Mouse (Mus musculus): ENCODE measurements around the gene Rsbn1l. TPM values are rescaled to one million over a fixed set of nuclear protein-coding genes. Genes with fewer than 3 reads are reported as not detected.
A peak's percentile ranks its signal among the peaks of the same experiment; 100 is the strongest.
"Not testable (repeated sequence)": the region's sequence is repeated elsewhere in the genome, so short reads cannot be mapped to it uniquely, and the experiment has no call there.

Rsbn1l gene
- polyA plus RNA-seq, 1 experiment from 2014 or later: 7.1 TPM

DNA sequence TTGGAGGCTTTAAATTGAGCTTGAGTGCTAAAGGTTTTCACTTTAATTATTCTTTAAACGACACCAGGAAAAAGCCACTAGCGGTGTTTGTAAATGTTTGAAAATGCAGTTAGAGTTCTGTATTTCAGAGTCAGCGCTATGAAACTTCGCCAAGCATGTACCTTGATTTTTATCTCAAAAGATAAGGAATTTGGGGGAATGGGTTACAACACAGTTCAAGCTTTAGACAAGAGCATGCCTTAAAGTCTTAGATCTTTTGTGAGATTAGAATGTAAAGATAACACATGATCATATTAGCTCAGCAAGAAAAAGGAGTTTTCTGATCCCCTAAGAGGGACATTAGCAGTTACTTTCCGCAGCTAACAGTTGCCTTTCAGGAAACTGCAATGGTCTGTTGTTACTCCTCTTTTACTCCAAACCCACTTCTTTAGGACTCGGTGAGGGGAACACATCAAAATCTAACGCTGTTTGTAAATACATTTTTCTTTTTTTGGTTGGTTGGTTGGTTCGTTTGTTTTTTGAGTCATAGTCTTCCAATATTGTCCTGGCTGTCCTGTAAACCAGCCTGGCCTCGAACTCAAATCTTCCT lies 3.8 kb downstream of the Rsbn1l start:
- WGBS: 16% methylated on average over 9 of the region's 9 CpGs

DNA sequence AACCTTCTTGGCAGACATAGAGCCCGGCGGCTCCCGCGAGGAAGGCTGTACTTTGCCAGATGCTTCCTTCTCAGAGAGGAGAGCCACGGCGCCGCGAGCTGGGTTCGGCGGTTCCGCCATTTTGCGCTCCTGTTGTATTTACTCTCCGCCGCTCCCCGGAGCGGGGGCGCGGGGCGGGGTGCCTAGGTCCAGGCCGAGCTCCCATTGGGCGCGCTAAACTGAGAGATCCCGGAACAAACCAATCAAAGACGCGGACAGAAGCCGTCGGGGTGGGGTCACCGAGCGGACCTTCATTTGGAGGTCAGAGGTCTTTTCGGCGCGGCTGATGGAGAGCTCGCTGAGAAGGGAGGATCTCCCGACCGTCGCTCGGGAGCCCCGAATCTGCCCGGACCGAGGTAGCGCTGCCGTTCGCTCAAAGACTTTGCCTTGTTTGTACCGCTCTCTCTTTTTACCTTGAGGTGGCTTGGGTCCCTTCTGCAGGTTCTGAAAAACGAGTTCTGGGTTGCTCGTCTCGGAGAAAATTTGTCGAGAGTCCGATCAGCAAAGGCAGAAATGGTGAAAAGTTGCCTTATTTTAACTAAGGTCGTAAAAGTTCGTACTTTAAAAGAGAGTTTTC lies 4.4 kb downstream of the Rsbn1l start:
- WGBS: under 1% methylated on average over 51 of the region's 51 CpGs
- Histone ChIP-seq H3K36me3 (ENCODE audit: control insufficient read depth, insufficient read depth) (peaks cover 10% of the 10 kb centered on the region), H3K4me2 (ENCODE audit: low read depth, low read length) (peak overlapping the region; percentile 77), H3K9ac (ENCODE audit: low read length) (peak overlapping the region; percentile 90), H3K4me1 (ENCODE audit: control insufficient read depth, insufficient read depth, low read length) (peaks cover 35% of the 10 kb centered on the region), H3K27me3 (ENCODE audit: control insufficient read depth, insufficient read depth, low read length) (no peaks in the 10 kb centered on the region), H3K27ac (ENCODE audit: low read length) (peak overlapping the region; percentile 96), H3K4me3 (ENCODE audit: low read length) (peak overlapping the region; percentile 86), H3K9me3 (replicated peaks; ENCODE audit: control insufficient read depth, low read length) (peaks cover 4% of the 10 kb centered on the region; the same call in 1 of the 2 replicates)
- ATAC-seq (replicated peaks; ENCODE audit: extremely low read depth, insufficient read depth, low FRiP score): peak; percentile 99

More for the DNA sequence above, 3.8 kb downstream of the Rsbn1l start:
- Histone ChIP-seq H3K27me3 (ENCODE audit: control insufficient read depth, insufficient read depth, low read length) (no peaks in the 10 kb centered on the region), H3K9me3 (replicated peaks; ENCODE audit: control insufficient read depth, low read length) (peaks cover 7% of the 10 kb centered on the region; the same call in 1 of the 2 replicates), H3K27ac (ENCODE audit: low read length) (peak overlapping the region; percentile 96), H3K9ac (ENCODE audit: low read length) (peak overlapping the region; percentile 87), H3K4me2 (ENCODE audit: low read depth, low read length) (peak overlapping the region; percentile 77), H3K4me3 (ENCODE audit: low read length) (peak overlapping the region; percentile 86), H3K36me3 (ENCODE audit: control insufficient read depth, insufficient read depth) (peaks cover 14% of the 10 kb centered on the region), H3K4me1 (ENCODE audit: control insufficient read depth, insufficient read depth, low read length) (peaks cover 30% of the 10 kb centered on the region)
- ATAC-seq (replicated peaks; ENCODE audit: extremely low read depth, insufficient read depth, low FRiP score): no peak

DNA sequence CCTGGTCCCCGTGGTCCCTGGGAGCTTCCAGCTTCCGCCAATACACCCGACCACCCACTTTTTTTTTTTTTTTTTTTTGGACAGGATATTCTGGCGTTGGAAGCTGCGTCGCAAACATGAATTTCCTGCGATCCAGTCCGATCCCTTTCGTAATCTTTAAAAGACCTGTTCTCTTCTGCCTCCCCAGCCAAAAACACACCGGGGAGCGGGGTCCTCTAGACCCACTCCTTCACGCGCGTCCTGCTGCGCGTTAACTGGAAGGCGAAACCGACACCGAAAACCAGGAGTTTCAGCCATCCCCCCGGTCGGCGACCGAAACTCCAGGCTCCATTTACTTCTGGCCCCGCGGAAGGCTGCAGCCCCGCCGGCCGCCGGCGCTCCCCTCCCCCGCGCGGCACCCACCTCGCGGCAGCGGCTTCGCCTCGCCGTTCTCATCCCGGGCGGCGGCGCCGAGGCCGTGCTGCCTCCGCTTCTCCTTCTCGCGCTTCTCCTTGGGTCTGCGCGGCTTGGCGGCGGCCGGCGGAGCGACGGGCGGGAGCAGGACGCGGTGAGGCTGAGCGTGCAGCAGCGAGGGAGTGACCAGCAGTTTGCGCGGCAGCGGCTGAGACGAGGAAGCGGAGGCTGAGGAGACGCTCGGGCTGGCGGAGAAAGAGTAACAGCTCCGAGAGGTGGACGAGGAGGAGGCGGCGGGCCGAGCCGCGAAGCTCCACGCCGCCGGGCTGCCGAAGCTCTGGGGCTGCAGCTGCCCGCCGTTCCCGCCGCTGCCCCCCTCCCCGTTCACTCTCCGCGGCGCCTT lies 5.1 kb downstream of the Rsbn1l start:
- Histone ChIP-seq H3K9me3 (replicated peaks; ENCODE audit: control insufficient read depth, low read length) (no peaks in the 10 kb centered on the region), H3K4me1 (ENCODE audit: control insufficient read depth, insufficient read depth, low read length) (peaks cover 36% of the 10 kb centered on the region), H3K9ac (ENCODE audit: low read length) (peak overlapping the region; percentile 90), H3K4me2 (ENCODE audit: low read depth, low read length) (peak overlapping the region; percentile 65), H3K27me3 (ENCODE audit: control insufficient read depth, insufficient read depth, low read length) (no peaks in the 10 kb centered on the region), H3K4me3 (ENCODE audit: low read length) (peak overlapping the region; percentile 86), H3K27ac (ENCODE audit: low read length) (peak overlapping the region; percentile 96), H3K36me3 (ENCODE audit: control insufficient read depth, insufficient read depth) (peaks cover 3% of the 10 kb centered on the region; the same call in 1 of the 2 replicates)
- WGBS: under 1% methylated on average over 87 of the region's 88 CpGs
- ATAC-seq (replicated peaks; ENCODE audit: extremely low read depth, insufficient read depth, low FRiP score): peak; percentile 59

DNA sequence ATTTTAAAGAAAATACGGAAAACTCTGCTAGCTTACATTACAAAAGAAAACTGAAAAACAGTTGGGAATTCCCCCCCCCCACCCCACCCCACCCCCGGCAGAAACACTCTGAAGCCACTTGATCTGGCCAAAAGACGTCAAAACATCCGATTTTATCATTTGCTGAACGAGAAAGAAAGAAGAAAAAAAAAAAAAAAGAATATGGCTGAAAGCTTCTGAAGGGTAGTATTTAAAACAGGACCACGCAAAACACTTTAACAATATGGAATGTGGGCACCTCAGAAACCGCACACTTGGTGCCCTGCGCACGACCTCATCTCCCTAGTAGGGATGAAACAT lies 5.7 kb downstream of the Rsbn1l start:
- Histone ChIP-seq H3K4me1 (ENCODE audit: control insufficient read depth, insufficient read depth, low read length) (peaks cover 39% of the 10 kb centered on the region), H3K27ac (ENCODE audit: low read length) (peak overlapping the region; percentile 96), H3K36me3 (ENCODE audit: control insufficient read depth, insufficient read depth) (peaks cover 3% of the 10 kb centered on the region; the same call in 1 of the 2 replicates), H3K27me3 (ENCODE audit: control insufficient read depth, insufficient read depth, low read length) (no peaks in the 10 kb centered on the region), H3K9me3 (replicated peaks; ENCODE audit: control insufficient read depth, low read length) (no peaks in the 10 kb centered on the region), H3K4me2 (ENCODE audit: low read depth, low read length) (peak overlapping the region; percentile 65), H3K9ac (ENCODE audit: low read length) (peak overlapping the region; percentile 90), H3K4me3 (ENCODE audit: low read length) (peak overlapping the region; percentile 86)
- 1% methylated on average over 9 of the region's 9 CpGs for WGBS
- no peak for ATAC-seq (replicated peaks; ENCODE audit: extremely low read depth, insufficient read depth, low FRiP score)

DNA sequence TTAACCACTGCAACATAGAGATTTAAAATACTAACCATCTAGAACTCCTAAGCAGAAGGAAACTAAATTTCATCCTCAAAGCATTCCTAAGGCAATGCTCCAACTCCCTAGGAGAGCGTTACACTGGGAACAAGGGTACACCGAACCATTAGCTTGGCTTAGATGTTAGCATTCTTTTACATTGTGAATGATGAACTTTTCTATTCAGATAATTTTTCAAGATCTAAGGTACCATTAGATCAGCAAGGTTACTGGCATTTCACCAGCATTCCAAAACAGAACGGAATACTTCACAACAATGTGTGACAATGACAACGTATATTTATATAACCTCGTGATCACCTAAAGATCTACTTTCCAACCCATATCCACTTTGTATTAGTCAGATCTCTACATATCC lies 6.1 kb downstream of the Rsbn1l start:
- peak overlapping the region; percentile 96; the same call in 1 of the 2 replicates for H3K27ac ChIP-seq (ENCODE audit: low read length)
- no peaks in the 10 kb centered on the region for H3K27me3 ChIP-seq (ENCODE audit: control insufficient read depth, insufficient read depth, low read length)
- H3K4me3 ChIP-seq (ENCODE audit: low read length): peak overlapping the region; percentile 86
- 6% methylated on average over 5 of the region's 5 CpGs for WGBS
- ATAC-seq (replicated peaks; ENCODE audit: extremely low read depth, insufficient read depth, low FRiP score): no peak
- peak overlapping the region; percentile 65 for H3K4me2 ChIP-seq (ENCODE audit: low read depth, low read length)
- peaks cover 3% of the 10 kb centered on the region; the same call in 1 of the 2 replicates for H3K36me3 ChIP-seq (ENCODE audit: control insufficient read depth, insufficient read depth)
- peak overlapping the region; percentile 90 for H3K9ac ChIP-seq (ENCODE audit: low read length)
- no peaks in the 10 kb centered on the region for H3K9me3 ChIP-seq (replicated peaks; ENCODE audit: control insufficient read depth, low read length)
- H3K4me1 ChIP-seq (ENCODE audit: control insufficient read depth, insufficient read depth, low read length): peaks cover 43% of the 10 kb centered on the region

DNA sequence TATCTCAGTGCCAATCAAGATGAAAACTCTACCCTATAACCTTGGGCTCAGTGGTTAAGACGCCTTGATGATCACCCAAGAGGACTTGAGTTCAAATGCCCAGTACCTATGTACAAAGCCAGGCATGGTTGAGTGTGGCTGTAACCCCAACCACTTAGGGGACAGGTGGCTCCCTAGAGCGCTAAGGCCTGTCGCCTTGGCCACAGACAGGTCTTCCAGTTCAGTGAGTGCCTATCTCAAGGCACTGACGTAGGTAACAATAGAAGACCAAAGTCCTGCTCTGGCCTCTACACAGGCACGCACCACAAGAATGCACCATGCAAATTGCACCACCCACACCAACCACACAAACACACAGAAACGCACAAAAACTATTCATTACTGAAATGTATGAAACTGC lies 9.3 kb downstream of the Rsbn1l start:
- Histone ChIP-seq H3K4me3 (ENCODE audit: low read length) (no peak overlapping the region), H3K4me2 (ENCODE audit: low read depth, low read length) (no peak overlapping the region), H3K9ac (ENCODE audit: low read length) (no peak overlapping the region), H3K27ac (ENCODE audit: low read length) (no peak overlapping the region), H3K4me1 (ENCODE audit: control insufficient read depth, insufficient read depth, low read length) (peaks cover 41% of the 10 kb centered on the region), H3K9me3 (replicated peaks; ENCODE audit: control insufficient read depth, low read length) (no peaks in the 10 kb centered on the region), H3K36me3 (ENCODE audit: control insufficient read depth, insufficient read depth) (no peaks in the 10 kb centered on the region), H3K27me3 (ENCODE audit: control insufficient read depth, insufficient read depth, low read length) (no peaks in the 10 kb centered on the region)
- WGBS: 85% methylated on average over 6 of the region's 6 CpGs
- ATAC-seq (replicated peaks; ENCODE audit: extremely low read depth, insufficient read depth, low FRiP score): no peak

DNA sequence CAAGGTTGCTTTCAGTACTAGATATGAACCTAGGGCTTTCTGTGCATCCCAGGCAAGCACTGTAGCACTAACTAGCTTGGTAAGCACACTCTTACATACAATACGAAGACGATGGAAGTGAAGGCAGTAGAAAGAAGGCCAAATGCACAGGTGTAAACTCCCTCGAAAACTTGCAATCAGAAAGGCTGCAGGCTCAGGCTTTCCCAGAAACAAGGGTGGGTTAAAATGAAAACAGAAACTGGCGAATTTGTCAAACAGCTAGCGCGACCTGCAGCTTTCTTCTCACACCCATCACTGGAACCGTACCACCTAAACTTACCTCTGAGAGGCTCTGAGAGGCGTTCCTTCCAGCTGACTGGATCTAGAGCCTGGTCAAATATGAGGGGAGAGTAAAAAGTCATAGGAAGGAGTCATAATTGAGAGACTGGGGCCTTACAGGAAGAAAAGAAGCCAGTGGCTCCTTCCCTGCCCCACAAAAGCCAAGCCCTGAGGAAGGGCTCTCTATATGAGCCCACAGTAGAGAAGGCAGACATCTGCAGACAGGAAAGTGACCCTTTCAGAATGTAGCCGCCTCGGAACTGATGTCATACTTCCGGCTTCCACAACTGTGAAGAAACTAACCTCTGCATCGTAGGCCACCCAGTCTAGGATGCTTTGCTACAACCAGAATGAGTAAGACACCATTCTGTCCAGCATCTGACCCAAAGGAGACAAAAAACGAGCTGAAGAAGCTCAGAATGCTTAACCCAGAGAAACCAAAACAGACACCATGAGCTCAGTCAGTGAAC lies 11.0 kb downstream of the Rsbn1l start:
- peaks cover 58% of the 10 kb centered on the region for H3K4me1 ChIP-seq (ENCODE audit: control insufficient read depth, insufficient read depth, low read length)
- 0 out of 2 replicates have a peak, but pooled peaks have one; percentile 29 for ATAC-seq (replicated peaks; ENCODE audit: extremely low read depth, insufficient read depth, low FRiP score)

DNA sequence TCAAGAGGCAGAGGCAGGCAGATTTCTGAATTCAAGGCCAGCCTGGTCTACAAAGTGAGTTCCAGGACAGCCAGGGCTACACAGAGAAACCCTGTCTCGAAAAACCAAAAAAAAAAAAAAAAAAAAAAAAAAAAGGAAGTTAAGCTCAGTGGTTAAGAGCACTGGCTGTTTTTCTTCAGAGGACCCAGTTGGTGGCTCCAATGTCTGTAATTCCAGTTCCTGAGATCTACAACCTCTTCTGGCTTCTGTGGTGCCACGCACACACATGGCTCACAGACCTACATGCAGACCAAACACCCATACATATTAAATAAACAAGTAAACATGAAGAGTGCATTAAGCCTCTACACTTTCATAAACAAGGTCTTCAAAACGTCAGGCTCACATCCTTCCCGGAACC lies 12.4 kb downstream of the Rsbn1l start:
- peaks cover 66% of the 10 kb centered on the region for H3K4me1 ChIP-seq (ENCODE audit: control insufficient read depth, insufficient read depth, low read length)
- not testable (repeated sequence) for H3K9ac ChIP-seq (ENCODE audit: low read length); ATAC-seq (replicated peaks; ENCODE audit: extremely low read depth, insufficient read depth, low FRiP score); H3K27ac ChIP-seq (ENCODE audit: low read length); H3K9me3 ChIP-seq (replicated peaks; ENCODE audit: control insufficient read depth, low read length); H3K36me3 ChIP-seq (ENCODE audit: control insufficient read depth, insufficient read depth); H3K27me3 ChIP-seq (ENCODE audit: control insufficient read depth, insufficient read depth, low read length); H3K4me2 ChIP-seq (ENCODE audit: low read depth, low read length); H3K4me3 ChIP-seq (ENCODE audit: low read length)
- 76% methylated on average over 3 of the region's 4 CpGs for WGBS

More for the DNA sequence above, 11.0 kb downstream of the Rsbn1l start:
- Histone ChIP-seq H3K4me2 (ENCODE audit: low read depth, low read length) (peak overlapping the region; percentile 52), H3K27me3 (ENCODE audit: control insufficient read depth, insufficient read depth, low read length) (no peaks in the 10 kb centered on the region), H3K36me3 (ENCODE audit: control insufficient read depth, insufficient read depth) (no peaks in the 10 kb centered on the region), H3K9ac (ENCODE audit: low read length) (peak overlapping the region; percentile 57; the same call in 1 of the 2 replicates), H3K27ac (ENCODE audit: low read length) (peak overlapping the region; percentile 87), H3K9me3 (replicated peaks; ENCODE audit: control insufficient read depth, low read length) (no peaks in the 10 kb centered on the region), H3K4me3 (ENCODE audit: low read length) (peak overlapping the region; percentile 33)
- 48% methylated on average over 13 of the region's 13 CpGs for WGBS

Measured in heart, embryonic 16.5 days (tissue).